Mouse (Mus musculus) midbrain, embryonic 14.5 days (tissue): Measurements from ENCODE around the gene Unc13c. TPM values are rescaled to one million over a fixed set of nuclear protein-coding genes. Genes with fewer than 3 reads are reported as not detected.
A peak's percentile ranks its signal among the peaks of the same experiment; 100 is the strongest.

ENCODE experiments used
- ATAC-seq: fragments of 200-750 bp; cut with Nextera tagmentation; 2 replicates; pipeline ENCODE4 v1.8.0; 2017; ENCODE audit warnings: moderate number of reproducible peaks, moderate library complexity; ENCODE audit not compliant: low FRiP score, low TSS enrichment
- DNase-seq: peaks from one replicate; pipeline ENCODE4 v3.0.0-alpha.2; 2015
- H3K27ac ChIP-seq: fragments of 300-500 bp; sonication (generic); replicated peaks from 2 replicates; pipeline ENCODE4 v1.5.1; 2014; ENCODE audit warnings: mild to moderate bottlenecking, low read depth, low read length, moderate library complexity
- H3K27me3 ChIP-seq: fragments of 300-500 bp; sonication (generic); 2 replicates; pipeline ENCODE4 v1.6.1; 2014; ENCODE audit warnings: low read length, control low read depth, mixed read lengths; ENCODE audit not compliant: control insufficient read depth, insufficient read depth
- H3K36me3 ChIP-seq: fragments of 300-500 bp; sonication (generic); 2 replicates; pipeline ENCODE4 v1.6.1; 2014; ENCODE audit warnings: low read length, control low read depth; ENCODE audit not compliant: control insufficient read depth, insufficient read depth
- H3K4me1 ChIP-seq: fragments of 300-500 bp; sonication (generic); 2 replicates; pipeline ENCODE4 v1.6.1; 2014; ENCODE audit warnings: mild to moderate bottlenecking, antibody characterized with exemption, low read length, control low read depth; ENCODE audit not compliant: control insufficient read depth, insufficient read depth
- H3K4me2 ChIP-seq: fragments of 300-500 bp; sonication (generic); 2 replicates; pipeline ENCODE4 v1.6.1; 2014; ENCODE audit warnings: mild to moderate bottlenecking, low read length, moderate library complexity
- H3K4me3 ChIP-seq: fragments of 300-500 bp; sonication (generic); replicated peaks from 2 replicates; pipeline ENCODE4 v1.5.1; 2014; ENCODE audit warnings: low read depth, low read length
- H3K9ac ChIP-seq: fragments of 300-500 bp; sonication (generic); replicated peaks from 2 replicates; pipeline ENCODE4 v1.6.1; 2014; ENCODE audit warnings: mild to moderate bottlenecking, low read length, moderate library complexity
- H3K9me3 ChIP-seq: fragments of 300-500 bp; sonication (generic); 2 replicates; pipeline ENCODE4 v1.6.1; 2016; ENCODE audit warnings: low read length, control low read depth, mixed read lengths; ENCODE audit not compliant: control insufficient read depth
- WGBS: fragments of 180-500 bp; shearing (Covaris S2); extraction: QIAGEN DNeasy Blood & Tissue Kit; methylation state at CpG from one replicate; pipeline ENCODE4 v1.1.7; 2014; 5-methylcytosine and 5-hydroxymethylcytosine counted together
- polyA plus RNA-seq: library from polyadenylated mRNA; unstranded; fragments of >200 nt; fragmentation: Nextera tagmentation; extraction: Ambion mirVana; gene quantifications from 2 replicates; pipeline ENCODE4 v1.2.1, GENCODE M21; 2014

The Unc13c gene
- polyA plus RNA-seq, 1 experiment from 2014 or later = 4.1 TPM

DNA sequence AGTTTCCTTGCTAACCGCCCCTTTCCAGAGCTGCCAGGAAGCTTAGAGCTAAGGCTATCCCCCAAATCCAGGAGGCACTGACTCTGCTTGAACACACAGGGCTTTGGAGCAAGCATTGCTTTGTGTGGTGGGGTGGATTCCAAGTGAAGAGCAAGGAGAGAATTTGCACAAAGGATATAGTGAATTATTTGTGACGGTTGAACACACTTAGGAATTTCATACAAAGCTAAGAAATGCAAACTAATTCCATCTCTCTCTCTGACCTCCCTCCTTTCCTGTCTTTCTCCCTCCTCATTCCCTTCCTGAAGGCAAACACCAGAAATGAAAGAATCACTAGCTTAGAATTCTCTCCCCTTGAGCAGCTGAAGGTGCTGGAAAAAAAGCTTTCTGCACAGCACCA, 271.7 kb downstream of the Unc13c start:
- H3K4me3 ChIP-seq = no peak overlapping the region
- no peak for ATAC-seq
- no peaks in the 10 kb centered on the region for H3K27me3 ChIP-seq
- no peaks in the 10 kb centered on the region for H3K36me3 ChIP-seq
- no peak overlapping the region for H3K4me2 ChIP-seq
- WGBS = 28% methylated on average over 2 of the region's 2 CpGs
- no peaks in the 10 kb centered on the region for H3K9me3 ChIP-seq
- H3K27ac ChIP-seq = no peak overlapping the region
- no peak for DNase-seq
- H3K9ac ChIP-seq = no peak overlapping the region
- H3K4me1 ChIP-seq = no peaks in the 10 kb centered on the region

DNA sequence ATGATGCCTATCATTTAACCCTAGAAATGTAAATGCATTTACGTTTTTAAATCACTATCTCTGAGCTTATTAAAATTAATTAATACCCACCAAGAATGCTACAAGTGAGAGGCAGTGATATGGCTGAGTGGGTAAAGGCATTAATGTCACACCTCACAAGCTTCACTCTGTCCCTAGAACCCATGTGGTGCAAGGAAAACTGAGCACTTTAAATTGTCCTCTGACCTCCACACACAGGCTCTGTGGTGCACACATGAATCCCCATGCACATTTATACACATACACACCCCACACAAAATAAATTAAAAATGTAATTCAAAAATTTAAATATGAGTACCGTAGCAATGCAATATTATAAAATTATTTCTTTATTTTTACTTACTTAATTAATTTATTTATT, 287.2 kb downstream of the Unc13c start:
- Histone ChIP-seq H3K27ac (no peak overlapping the region), H3K4me2 (no peak overlapping the region), H3K9ac (no peak overlapping the region), H3K36me3 (no peaks in the 10 kb centered on the region), H3K4me1 (peaks cover 12% of the 10 kb centered on the region), H3K27me3 (no peaks in the 10 kb centered on the region), H3K9me3 (no peaks in the 10 kb centered on the region), H3K4me3 (no peak overlapping the region)
- DNase-seq (no peak), ATAC-seq (no peak; the same call in 1 of the 2 replicates)
- WGBS = 63% methylated on average over 2 of the region's 2 CpGs

DNA sequence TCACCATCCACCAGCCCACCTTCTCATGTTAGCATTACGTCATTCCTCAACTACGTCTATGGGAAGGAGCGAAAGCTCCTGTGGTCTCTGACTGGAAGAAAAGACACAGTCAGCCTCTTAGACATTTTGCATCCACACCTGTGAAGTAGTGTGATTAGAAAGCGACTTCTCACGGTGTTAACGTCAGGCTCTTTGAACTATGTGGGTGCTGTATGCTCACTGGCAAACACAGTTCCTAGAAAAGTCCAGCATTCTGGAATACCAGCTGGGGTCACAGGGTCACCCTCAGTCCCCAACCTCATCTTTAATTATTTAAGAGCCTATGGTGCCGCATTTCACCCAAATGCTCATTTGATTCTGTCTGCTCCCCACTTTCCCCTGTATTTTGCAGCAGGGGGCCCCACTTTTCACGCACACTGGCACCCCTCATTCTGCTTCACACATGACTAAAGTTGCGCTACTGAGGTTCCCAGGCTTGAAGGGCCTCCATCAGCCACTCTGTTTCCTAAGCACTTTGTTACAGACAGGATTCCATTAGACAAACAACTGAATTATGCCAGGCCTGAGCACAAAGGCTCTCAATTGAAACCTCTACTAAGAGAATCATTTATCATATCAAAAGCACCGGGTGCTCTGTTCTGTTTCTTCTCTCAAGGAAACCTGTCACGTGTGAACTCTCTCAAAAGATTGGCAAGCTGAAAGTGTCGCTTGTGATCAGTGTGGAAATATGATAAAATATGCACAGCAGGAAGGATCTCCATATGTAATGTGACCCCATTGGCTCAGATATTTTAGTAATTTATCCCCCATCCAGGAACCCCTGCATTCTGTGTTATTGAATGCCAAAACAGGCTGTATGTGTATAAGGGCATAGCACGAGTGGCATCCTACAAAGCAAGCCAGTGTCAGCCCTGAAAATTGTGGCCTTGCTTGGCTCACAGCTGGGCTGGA, 287.9 kb downstream of the Unc13c start:
- WGBS = 41% methylated on average over 13 of the region's 13 CpGs
- DNase-seq = peak; percentile 69
- H3K27ac ChIP-seq = peak overlapping the region; percentile 72

DNA sequence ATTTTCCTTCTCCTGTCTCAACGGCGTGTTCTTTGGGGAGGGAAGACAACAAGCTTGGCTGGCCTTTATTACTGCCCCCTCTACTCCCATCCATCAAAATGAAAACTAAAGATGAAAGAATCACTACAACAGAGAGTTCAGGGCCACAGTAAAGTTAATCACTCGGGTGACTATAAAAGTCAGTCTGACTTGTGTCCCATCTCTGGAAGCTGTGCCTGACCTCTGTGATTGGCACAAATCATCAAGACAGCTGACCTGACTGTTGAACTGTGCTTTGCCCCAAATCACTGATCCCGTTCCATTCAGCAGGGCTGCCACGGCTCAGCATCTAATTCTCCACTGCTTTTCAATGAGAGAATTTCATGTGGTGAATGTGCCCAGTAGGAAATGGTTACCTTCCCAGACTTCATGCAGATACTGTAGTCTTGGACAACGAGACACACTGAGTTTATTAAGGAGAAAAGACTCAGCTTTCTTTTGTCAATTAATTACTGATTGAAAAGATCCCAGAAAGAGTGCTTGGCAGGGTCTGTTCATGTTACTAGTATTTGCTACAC, 297.0 kb downstream of the Unc13c start:
- DNase-seq (no peak), ATAC-seq (no peak)
- no peak overlapping the region for H3K27ac ChIP-seq
- no peak overlapping the region for H3K4me2 ChIP-seq
- WGBS = 68% methylated on average over 6 of the region's 6 CpGs
- H3K9me3 ChIP-seq = no peaks in the 10 kb centered on the region
- H3K9ac ChIP-seq = no peak overlapping the region
- no peaks in the 10 kb centered on the region for H3K36me3 ChIP-seq
- no peaks in the 10 kb centered on the region for H3K4me1 ChIP-seq
- H3K27me3 ChIP-seq = no peaks in the 10 kb centered on the region
- H3K4me3 ChIP-seq = no peak overlapping the region

More for the DNA sequence above, 287.9 kb downstream of the Unc13c start:
- Histone ChIP-seq H3K36me3 (no peaks in the 10 kb centered on the region), H3K9me3 (no peaks in the 10 kb centered on the region), H3K4me1 (peaks cover 12% of the 10 kb centered on the region), H3K4me3 (no peak overlapping the region), H3K27me3 (no peaks in the 10 kb centered on the region), H3K4me2 (no peak overlapping the region), H3K9ac (no peak overlapping the region)
- peak; percentile 77 for ATAC-seq

DNA sequence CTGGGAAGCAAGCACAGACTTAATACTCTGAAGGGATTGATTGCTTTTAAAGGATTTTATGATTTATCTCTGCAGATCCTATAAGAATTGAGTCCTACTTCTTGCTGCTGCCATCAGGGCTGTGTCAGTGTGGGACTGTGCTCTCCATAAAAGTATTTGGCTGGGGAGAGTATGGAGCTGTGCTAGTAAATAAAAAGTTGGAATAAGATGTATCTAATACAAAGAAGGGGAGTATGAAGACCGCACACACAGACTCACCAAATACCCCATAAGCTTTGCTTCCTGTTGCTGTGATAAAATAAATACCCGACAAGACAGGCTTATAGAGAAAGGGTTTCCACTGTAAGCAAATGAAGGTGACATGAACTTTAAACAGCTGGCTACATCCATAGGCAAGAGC, 298.7 kb downstream of the Unc13c start:
- DNase-seq (no peak), ATAC-seq (no peak)
- 88% methylated on average over 2 of the region's 2 CpGs for WGBS

DNA sequence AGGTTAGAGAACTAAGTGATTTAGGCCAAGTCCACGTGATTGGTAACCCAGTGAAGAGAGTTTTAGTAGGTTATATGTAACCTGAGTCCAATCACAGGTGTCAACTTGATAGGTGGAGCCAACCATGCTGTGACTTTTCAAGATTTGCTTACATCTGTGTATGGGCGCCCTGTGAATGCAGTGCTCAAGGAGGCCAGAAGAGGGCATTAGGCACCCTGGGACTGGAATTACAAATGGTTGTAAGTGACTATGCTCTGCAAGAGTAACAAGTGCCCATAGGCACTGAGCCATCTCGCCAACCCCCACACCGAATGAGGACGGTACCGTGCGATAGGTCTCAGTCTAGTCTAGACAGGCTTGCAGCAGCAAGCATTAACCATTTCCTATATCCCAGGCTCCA, 305.9 kb downstream of the Unc13c start:
- Histone ChIP-seq H3K9ac (no peak overlapping the region), H3K4me3 (no peak overlapping the region), H3K4me1 (no peaks in the 10 kb centered on the region), H3K36me3 (no peaks in the 10 kb centered on the region), H3K27me3 (no peaks in the 10 kb centered on the region), H3K27ac (no peak overlapping the region), H3K9me3 (no peaks in the 10 kb centered on the region), H3K4me2 (no peak overlapping the region)
- DNase-seq = no peak
- WGBS = 90% methylated on average over 7 of the region's 7 CpGs
- no peak for ATAC-seq

More for the DNA sequence above, 298.7 kb downstream of the Unc13c start:
- H3K27ac ChIP-seq = no peak overlapping the region
- no peak overlapping the region for H3K4me3 ChIP-seq
- H3K36me3 ChIP-seq = no peaks in the 10 kb centered on the region
- no peak overlapping the region for H3K9ac ChIP-seq
- H3K9me3 ChIP-seq = no peaks in the 10 kb centered on the region
- H3K27me3 ChIP-seq = no peaks in the 10 kb centered on the region
- no peaks in the 10 kb centered on the region for H3K4me1 ChIP-seq
- H3K4me2 ChIP-seq = no peak overlapping the region

DNA sequence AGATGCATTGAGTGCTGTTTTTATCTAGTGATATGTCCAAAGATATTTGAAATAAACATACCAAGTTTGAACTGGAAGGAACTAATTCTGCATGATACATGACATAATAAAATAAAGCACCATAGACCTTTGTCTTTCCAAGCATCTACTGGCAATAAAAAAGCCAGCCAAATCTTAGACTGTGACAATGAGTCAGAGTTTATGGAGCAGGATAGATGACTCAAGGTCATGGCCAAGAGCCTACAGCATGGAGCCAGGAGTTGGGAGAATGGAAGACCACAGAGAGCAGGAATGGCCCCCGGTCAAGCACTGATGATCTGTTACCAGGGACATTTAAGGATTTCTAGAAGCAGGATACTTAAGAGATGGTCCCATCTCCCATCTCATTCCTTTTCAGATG, 319.7 kb downstream of the Unc13c start:
- no peak for DNase-seq
- no peak for ATAC-seq
- 100% methylated on average over 1 of the region's 1 CpGs for WGBS
- Histone ChIP-seq H3K9ac (no peak overlapping the region), H3K4me3 (no peak overlapping the region), H3K27ac (no peak overlapping the region), H3K27me3 (no peaks in the 10 kb centered on the region), H3K4me1 (no peaks in the 10 kb centered on the region), H3K36me3 (no peaks in the 10 kb centered on the region), H3K4me2 (no peak overlapping the region), H3K9me3 (0 out of 2 replicates have a peak, but pooled peaks cover 3% of the 10 kb centered on the region)

DNA sequence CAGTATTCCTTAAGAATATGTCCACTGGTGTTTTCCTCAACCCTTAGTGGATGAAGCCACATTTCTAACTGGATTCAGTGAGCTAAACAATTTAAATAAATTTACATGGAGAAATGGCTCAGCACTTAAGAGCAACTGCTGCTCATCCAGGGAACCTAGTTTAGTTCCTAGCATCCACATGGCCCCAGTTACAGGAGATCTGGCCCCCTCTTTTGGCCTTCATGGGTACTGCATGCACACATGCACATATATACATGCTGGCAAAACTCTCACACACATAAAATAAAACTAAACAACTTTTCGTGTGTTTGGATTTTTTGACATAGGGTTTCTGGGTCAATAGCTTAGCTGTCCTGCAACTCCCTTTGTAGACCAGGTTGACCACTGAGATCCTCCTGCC, 330.6 kb downstream of the Unc13c start:
- no peaks in the 10 kb centered on the region for H3K27me3 ChIP-seq
- WGBS = 98% methylated on average over 1 of the region's 1 CpGs
- no peak for ATAC-seq

DNA sequence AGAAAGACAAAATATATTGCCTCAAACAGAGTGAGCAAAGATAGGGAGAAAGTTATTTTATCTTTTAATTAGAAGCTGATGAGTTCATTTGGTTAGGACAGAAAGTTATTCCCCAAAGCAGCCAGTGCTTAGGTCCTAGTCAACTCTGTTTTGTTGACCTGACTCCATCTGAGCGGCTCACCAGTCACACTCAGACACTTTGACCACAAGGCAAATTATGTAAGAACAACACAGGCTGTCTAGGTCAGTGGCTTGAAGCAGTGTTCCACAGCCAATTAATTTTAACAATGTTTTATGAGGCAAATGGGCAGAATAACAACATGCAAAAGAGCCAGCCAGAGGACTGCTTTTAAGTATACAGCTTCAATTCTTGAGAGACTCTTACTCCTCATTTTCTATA, 343.6 kb downstream of the Unc13c start:
- ATAC-seq (no peak), DNase-seq (no peak)
- WGBS = 90% methylated on average over 1 of the region's 1 CpGs
- no peaks in the 10 kb centered on the region for H3K27me3 ChIP-seq
- no peaks in the 10 kb centered on the region for H3K36me3 ChIP-seq
- no peak overlapping the region for H3K9ac ChIP-seq
- H3K27ac ChIP-seq = no peak overlapping the region
- no peak overlapping the region for H3K4me2 ChIP-seq
- H3K4me3 ChIP-seq = no peak overlapping the region
- H3K4me1 ChIP-seq = no peaks in the 10 kb centered on the region
- no peaks in the 10 kb centered on the region for H3K9me3 ChIP-seq

More for the DNA sequence above, 330.6 kb downstream of the Unc13c start:
- no peaks in the 10 kb centered on the region for H3K36me3 ChIP-seq
- no peak overlapping the region for H3K4me3 ChIP-seq
- H3K4me2 ChIP-seq = no peak overlapping the region
- no peak overlapping the region for H3K27ac ChIP-seq
- no peak overlapping the region for H3K9ac ChIP-seq
- no peaks in the 10 kb centered on the region for H3K9me3 ChIP-seq
- H3K4me1 ChIP-seq = no peaks in the 10 kb centered on the region
- DNase-seq = no peak
